Mouse (Mus musculus): ENCODE measurements around the gene Zfyve19. TPM values are rescaled to one million over a fixed set of nuclear protein-coding genes. Genes with fewer than 3 reads are reported as not detected.

Gene Zfyve19
- 52.6 and 55.0 TPM in 2 replicates for polyA plus RNA-seq (2014; fragmentation: Nextera tagmentation; extraction: Ambion mirVana)

DNA sequence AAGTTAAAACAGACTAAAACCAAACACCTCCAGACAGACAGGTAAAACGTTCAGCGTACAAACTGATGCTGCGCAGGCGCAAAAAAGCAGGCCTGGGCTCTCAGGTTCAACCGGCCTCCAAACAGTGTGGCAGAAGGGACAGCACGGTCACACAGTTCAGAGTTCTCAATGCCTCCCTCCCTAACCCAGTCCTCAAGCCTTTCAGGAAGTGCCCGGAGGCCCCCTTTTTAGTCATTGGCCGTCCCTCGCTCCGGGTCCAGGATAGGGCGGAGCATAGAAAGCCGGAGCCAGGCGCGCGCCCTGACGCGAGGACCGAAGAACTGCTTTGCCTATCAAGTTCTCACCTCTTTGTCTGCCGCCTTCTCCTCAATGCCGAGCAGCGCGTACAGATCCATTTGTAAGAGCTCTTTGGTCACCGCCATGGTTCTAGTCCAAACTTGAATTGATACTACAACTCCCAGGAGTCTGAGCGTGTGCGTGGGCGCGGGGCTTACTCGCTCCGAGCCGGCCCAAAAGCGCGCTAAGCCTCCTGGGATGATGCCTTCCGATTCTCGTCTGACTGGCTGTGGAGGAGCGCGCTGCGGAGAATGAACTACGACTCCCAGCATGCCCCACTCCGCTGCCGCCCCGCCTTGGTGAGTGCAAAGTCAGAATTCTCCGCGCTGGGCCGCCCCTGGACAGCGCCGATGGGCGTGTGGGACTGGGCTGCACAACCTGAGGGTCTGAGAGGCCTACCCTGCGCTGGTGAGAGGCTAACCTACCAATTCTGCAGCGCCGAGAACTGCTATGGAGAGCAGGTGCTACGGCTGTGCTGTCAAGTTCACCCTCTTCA lies at the start of gene Zfyve19, which contains the start of gene Dnajc17:
Zfyve19 (plus strand) TSS at position 274 of the 832 bp plus-strand sequence.
Dnajc17 (minus strand) TSS at position 452 of the 832 bp plus-strand sequence.
- Histone ChIP-seq H3K4me3 (ENCODE audit: low read depth, low read length) (peak within 1 kb of the TSS; percentile 66), H3K9me3 (ENCODE audit: control insufficient read depth, low read length) (no peaks in the 10 kb centered on the region), H3K4me2 (ENCODE audit: low read depth, severe bottlenecking) (peak within 1 kb of the TSS; percentile 59), H3K27ac (replicated peaks; ENCODE audit: low read depth, low read length) (peak within 1 kb of the TSS; percentile 74), H3K9ac (ENCODE audit: low read length) (peak within 1 kb of the TSS; percentile 67), H3K4me1 (ENCODE audit: control insufficient read depth, insufficient read depth, low read length) (peaks cover 6% of the 10 kb centered on the region; the same call in 1 of the 2 replicates), H3K27me3 (ENCODE audit: control insufficient read depth, insufficient read depth, low read length) (no peaks in the 10 kb centered on the region), H3K36me3 (ENCODE audit: control insufficient read depth, insufficient read depth, low read length) (peaks cover 6% of the 10 kb centered on the region; the same call in 1 of the 2 replicates)
- under 1% methylated on average over 51 of the region's 51 CpGs for WGBS
- ATAC-seq (ENCODE audit: insufficient number of reproducible peaks, low FRiP score, low TSS enrichment, low read depth) (peak; percentile 96), DNase-seq (ENCODE audit: low spot score) (peak; percentile 97)

DNA sequence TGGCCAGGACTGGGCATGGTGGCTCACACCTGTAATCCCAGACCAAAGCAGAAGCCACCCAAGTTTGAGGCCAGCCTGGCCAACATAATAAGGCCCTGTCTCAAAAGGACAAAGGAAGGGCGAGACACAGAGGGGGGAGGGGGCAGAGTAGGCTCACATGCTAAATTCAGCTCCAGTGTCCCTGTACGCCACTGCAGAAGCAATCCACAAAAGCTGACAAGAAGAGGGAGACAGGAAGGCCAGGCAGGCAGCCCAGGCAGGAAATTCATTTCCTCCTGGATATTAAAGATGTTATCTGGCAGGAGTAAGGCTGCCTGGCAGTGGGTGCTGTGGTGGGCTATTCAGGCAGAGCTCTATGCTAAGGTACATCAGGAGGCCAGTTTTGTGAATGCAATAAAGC lies 47.2 kb upstream of the Zfyve19 start:
- Histone ChIP-seq H3K9ac (ENCODE audit: low read length) (no peak overlapping the region), H3K4me3 (ENCODE audit: low read depth, low read length) (no peak overlapping the region), H3K27me3 (ENCODE audit: control insufficient read depth, insufficient read depth, low read length) (peaks cover 5% of the 10 kb centered on the region; the same call in 1 of the 2 replicates), H3K36me3 (ENCODE audit: control insufficient read depth, insufficient read depth, low read length) (no peaks in the 10 kb centered on the region), H3K4me1 (ENCODE audit: control insufficient read depth, insufficient read depth, low read length) (0 out of 2 replicates have a peak, but pooled peaks cover under 1% of the 10 kb centered on the region), H3K9me3 (ENCODE audit: control insufficient read depth, low read length) (no peaks in the 10 kb centered on the region), H3K4me2 (ENCODE audit: low read depth, severe bottlenecking) (no peak overlapping the region), H3K27ac (replicated peaks; ENCODE audit: low read depth, low read length) (no peak overlapping the region)
- ATAC-seq (ENCODE audit: insufficient number of reproducible peaks, low FRiP score, low TSS enrichment, low read depth): no peak
- DNase-seq (ENCODE audit: low spot score): no peak
- 46% methylated on average over 2 of the region's 2 CpGs for WGBS

DNA sequence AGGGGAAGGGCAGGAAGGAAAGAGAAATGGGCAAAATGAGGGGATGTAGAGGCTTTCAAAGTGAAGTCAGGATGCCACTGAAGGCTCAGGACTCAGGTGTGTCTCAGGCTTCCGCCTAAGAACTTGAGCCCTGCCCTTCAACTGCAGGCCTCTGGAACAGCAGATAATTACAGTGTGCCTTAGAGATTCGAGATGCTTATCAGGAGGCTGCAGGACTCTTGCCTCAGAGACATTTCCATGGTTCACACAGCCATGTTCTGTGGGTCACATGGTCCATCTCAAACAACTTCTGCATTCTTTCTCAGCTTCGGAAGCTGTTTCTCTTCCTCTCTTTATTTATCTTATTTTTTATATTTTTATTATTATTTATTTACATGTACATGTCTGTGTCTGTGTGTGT lies 45.3 kb upstream of the Zfyve19 start:
- H3K4me3 ChIP-seq (ENCODE audit: low read depth, low read length): no peak overlapping the region
- no peak overlapping the region for H3K4me2 ChIP-seq (ENCODE audit: low read depth, severe bottlenecking)
- WGBS: 59% methylated on average over 3 of the region's 3 CpGs
- H3K9ac ChIP-seq (ENCODE audit: low read length): no peak overlapping the region
- no peaks in the 10 kb centered on the region for H3K4me1 ChIP-seq (ENCODE audit: control insufficient read depth, insufficient read depth, low read length)
- no peaks in the 10 kb centered on the region for H3K9me3 ChIP-seq (ENCODE audit: control insufficient read depth, low read length)
- no peak overlapping the region for H3K27ac ChIP-seq (replicated peaks; ENCODE audit: low read depth, low read length)
- peaks cover 8% of the 10 kb centered on the region for H3K27me3 ChIP-seq (ENCODE audit: control insufficient read depth, insufficient read depth, low read length)
- DNase-seq (ENCODE audit: low spot score) (no peak), ATAC-seq (ENCODE audit: insufficient number of reproducible peaks, low FRiP score, low TSS enrichment, low read depth) (no peak)
- no peaks in the 10 kb centered on the region for H3K36me3 ChIP-seq (ENCODE audit: control insufficient read depth, insufficient read depth, low read length)

DNA sequence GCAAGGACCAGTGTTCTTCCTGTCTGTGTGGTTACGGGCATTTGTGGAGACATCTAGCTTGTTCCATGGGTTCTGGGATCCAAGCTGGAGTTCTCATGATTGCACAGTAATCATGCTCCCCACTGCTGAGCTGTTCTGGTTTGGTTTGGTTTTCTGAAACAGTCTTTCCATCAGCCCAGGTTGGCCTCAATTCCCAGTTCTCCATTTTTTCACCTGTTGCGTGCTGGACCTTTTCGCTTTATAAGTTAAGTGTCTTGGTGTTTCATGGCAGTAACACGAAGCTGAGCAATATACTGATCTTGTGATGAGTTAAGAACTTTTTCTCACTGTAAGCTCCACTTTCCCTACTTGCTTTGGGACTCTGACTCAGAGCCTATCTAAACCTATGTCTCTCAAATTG lies 44.4 kb upstream of the Zfyve19 start:
- no peak overlapping the region for H3K9ac ChIP-seq (ENCODE audit: low read length)
- WGBS: 88% methylated on average over 4 of the region's 4 CpGs
- ATAC-seq (ENCODE audit: insufficient number of reproducible peaks, low FRiP score, low TSS enrichment, low read depth): no peak

DNA sequence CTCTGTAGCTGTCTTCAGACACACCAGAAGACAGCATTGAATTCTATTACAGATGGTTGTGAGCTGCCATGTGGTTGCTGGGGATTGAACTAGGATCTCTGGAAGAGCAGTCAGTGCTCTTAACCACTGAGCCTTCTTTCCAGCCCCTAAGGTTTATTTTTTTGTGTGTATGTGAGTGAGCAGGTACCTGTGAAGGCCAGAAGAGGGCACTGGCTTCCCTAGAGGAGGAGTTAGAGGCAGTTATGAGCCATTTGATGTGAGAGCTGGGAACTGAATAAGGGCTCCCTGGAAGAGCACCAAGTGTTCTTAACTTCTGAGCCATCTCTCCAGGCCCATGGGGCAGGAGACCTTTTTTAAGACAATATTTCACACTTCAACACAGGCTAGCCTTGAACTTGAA lies 43.0 kb upstream of the Zfyve19 start:
- DNase-seq (ENCODE audit: low spot score): no peak
- Histone ChIP-seq H3K27me3 (ENCODE audit: control insufficient read depth, insufficient read depth, low read length) (peaks cover 9% of the 10 kb centered on the region), H3K4me3 (ENCODE audit: low read depth, low read length) (no peak overlapping the region), H3K9ac (ENCODE audit: low read length) (no peak overlapping the region), H3K27ac (replicated peaks; ENCODE audit: low read depth, low read length) (no peak overlapping the region), H3K9me3 (ENCODE audit: control insufficient read depth, low read length) (no peaks in the 10 kb centered on the region), H3K36me3 (ENCODE audit: control insufficient read depth, insufficient read depth, low read length) (no peaks in the 10 kb centered on the region), H3K4me2 (ENCODE audit: low read depth, severe bottlenecking) (no peak overlapping the region), H3K4me1 (ENCODE audit: control insufficient read depth, insufficient read depth, low read length) (no peaks in the 10 kb centered on the region)
- ATAC-seq (ENCODE audit: insufficient number of reproducible peaks, low FRiP score, low TSS enrichment, low read depth): no peak

More for the DNA sequence above, 44.4 kb upstream of the Zfyve19 start:
- no peak overlapping the region for H3K4me3 ChIP-seq (ENCODE audit: low read depth, low read length)
- no peaks in the 10 kb centered on the region for H3K36me3 ChIP-seq (ENCODE audit: control insufficient read depth, insufficient read depth, low read length)
- H3K27ac ChIP-seq (replicated peaks; ENCODE audit: low read depth, low read length): no peak overlapping the region
- no peaks in the 10 kb centered on the region for H3K4me1 ChIP-seq (ENCODE audit: control insufficient read depth, insufficient read depth, low read length)
- no peaks in the 10 kb centered on the region for H3K9me3 ChIP-seq (ENCODE audit: control insufficient read depth, low read length)
- H3K27me3 ChIP-seq (ENCODE audit: control insufficient read depth, insufficient read depth, low read length): peaks cover 9% of the 10 kb centered on the region
- DNase-seq (ENCODE audit: low spot score): no peak
- no peak overlapping the region for H3K4me2 ChIP-seq (ENCODE audit: low read depth, severe bottlenecking)

DNA sequence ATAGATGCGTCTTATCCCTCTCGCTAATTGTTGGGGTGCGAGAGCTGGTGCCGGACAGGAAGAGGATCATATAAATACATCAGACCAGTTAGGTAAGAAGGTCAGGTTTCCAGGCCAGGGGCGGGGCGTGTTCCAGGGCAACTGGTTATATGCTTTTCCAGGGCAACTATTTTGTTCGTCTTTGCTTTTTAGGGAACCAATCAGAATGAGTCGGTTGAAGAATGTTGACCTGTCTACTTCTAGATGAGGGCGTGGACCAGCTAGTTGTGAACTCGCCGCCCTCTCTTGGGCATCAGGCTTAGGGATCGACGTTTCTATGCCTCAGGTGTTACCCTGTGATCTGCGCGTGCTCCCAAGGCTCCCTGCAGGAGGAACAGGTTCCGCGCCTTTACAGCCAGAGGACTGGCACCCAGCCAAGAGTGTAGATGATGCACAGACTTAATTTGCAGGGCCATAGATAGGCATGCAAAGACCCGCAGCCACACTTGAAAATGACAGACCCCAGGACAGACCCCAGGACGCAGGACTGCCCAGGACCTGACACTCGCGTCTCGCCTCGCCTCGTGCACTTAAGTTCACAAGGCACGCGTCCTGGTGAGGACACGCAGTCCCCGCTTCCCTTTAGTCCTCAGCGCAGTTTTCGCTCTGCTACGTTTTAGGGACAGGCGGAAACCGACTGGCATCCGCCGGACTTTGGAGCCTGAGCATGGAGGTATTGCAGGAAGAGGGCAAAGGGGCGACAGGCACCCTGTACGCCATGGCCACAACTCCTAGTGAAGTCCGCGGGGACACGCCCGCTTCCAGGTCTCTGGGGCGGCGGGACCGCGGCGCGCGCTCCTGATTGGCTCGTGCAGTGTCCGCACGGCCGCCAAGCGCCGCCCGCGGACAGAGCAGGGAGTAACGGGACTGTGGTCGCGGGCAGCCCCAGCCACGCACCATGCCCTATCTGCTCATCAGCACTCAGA lies 41.2 kb upstream of the Zfyve19 start, which contains the start of gene Gchfr:
Gchfr (plus strand) TSS at position 873 of the 965 bp plus-strand sequence.
- no peaks in the 10 kb centered on the region for H3K4me1 ChIP-seq (ENCODE audit: control insufficient read depth, insufficient read depth, low read length)
- H3K36me3 ChIP-seq (ENCODE audit: control insufficient read depth, insufficient read depth, low read length): no peaks in the 10 kb centered on the region
- peak within 1 kb of the TSS; percentile 51; the same call in 1 of the 2 replicates for H3K9ac ChIP-seq (ENCODE audit: low read length)
- WGBS: under 1% methylated on average over 60 of the region's 60 CpGs
- H3K4me2 ChIP-seq (ENCODE audit: low read depth, severe bottlenecking): peak within 1 kb of the TSS; percentile 95
- DNase-seq (ENCODE audit: low spot score): peak; percentile 74
- ATAC-seq (ENCODE audit: insufficient number of reproducible peaks, low FRiP score, low TSS enrichment, low read depth): peak; percentile 80
- no peak within 1 kb of the TSS for H3K27ac ChIP-seq (replicated peaks; ENCODE audit: low read depth, low read length)
- peak within 1 kb of the TSS; percentile 47 for H3K4me3 ChIP-seq (ENCODE audit: low read depth, low read length)
- H3K9me3 ChIP-seq (ENCODE audit: control insufficient read depth, low read length): no peaks in the 10 kb centered on the region
- peaks cover 9% of the 10 kb centered on the region for H3K27me3 ChIP-seq (ENCODE audit: control insufficient read depth, insufficient read depth, low read length)

DNA sequence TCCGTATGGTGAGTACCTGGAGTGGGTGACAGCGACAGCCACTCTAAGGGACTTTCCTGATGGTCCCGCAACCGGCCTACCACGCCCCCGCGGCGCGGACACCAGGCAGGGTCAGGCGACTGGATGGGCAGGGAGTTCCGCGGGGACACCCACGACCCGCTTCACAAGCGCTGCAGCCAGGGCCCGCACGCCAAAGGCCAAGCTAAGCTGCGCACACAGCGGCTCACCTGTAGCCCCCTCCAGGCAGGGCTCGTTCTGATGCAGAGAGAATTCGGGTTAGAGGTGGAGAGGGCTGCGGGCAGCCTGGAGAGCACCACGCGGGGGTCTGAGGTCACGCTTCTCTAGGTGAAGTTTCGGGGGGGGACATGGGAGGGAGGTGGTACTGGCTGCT lies 40.6 kb upstream of the Zfyve19 start:
- 0 out of 2 replicates have a peak, but pooled peaks have one; percentile 23 for ATAC-seq (ENCODE audit: insufficient number of reproducible peaks, low FRiP score, low TSS enrichment, low read depth)
- peaks cover 3% of the 10 kb centered on the region for H3K4me1 ChIP-seq (ENCODE audit: control insufficient read depth, insufficient read depth, low read length)
- no peak overlapping the region for H3K27ac ChIP-seq (replicated peaks; ENCODE audit: low read depth, low read length)
- H3K4me2 ChIP-seq (ENCODE audit: low read depth, severe bottlenecking): peak overlapping the region; percentile 95
- H3K27me3 ChIP-seq (ENCODE audit: control insufficient read depth, insufficient read depth, low read length): peaks cover 9% of the 10 kb centered on the region
- H3K9ac ChIP-seq (ENCODE audit: low read length): peak overlapping the region; percentile 51; the same call in 1 of the 2 replicates
- peak overlapping the region; percentile 47 for H3K4me3 ChIP-seq (ENCODE audit: low read depth, low read length)
- DNase-seq (ENCODE audit: low spot score): no peak
- H3K36me3 ChIP-seq (ENCODE audit: control insufficient read depth, insufficient read depth, low read length): no peaks in the 10 kb centered on the region
- 4% methylated on average over 26 of the region's 26 CpGs for WGBS
- H3K9me3 ChIP-seq (ENCODE audit: control insufficient read depth, low read length): no peaks in the 10 kb centered on the region

DNA sequence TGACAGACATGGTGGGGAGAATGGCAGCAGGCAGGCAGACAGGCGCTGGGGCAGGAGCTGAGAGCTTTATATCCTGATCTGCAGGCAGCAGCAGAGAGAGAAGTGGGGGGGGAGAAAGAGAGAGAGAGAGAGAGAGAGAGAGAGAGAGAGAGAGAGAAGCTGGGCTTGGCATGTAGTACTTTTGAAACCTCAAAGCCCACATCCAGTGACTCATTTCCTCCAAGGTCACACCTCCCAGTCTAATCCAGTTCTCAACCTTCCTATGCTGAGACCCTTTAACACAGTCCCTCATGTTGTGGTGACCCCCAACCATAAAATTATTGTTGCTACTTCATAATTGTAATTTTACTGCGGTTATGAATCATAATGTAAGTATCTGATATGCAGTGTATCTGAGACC lies 38.1 kb upstream of the Zfyve19 start:
- DNase-seq (ENCODE audit: low spot score) (no peak), ATAC-seq (ENCODE audit: insufficient number of reproducible peaks, low FRiP score, low TSS enrichment, low read depth) (no peak)
- peaks cover 16% of the 10 kb centered on the region for H3K4me1 ChIP-seq (ENCODE audit: control insufficient read depth, insufficient read depth, low read length)
- H3K9me3 ChIP-seq (ENCODE audit: control insufficient read depth, low read length): no peaks in the 10 kb centered on the region
- no peaks in the 10 kb centered on the region for H3K36me3 ChIP-seq (ENCODE audit: control insufficient read depth, insufficient read depth, low read length)
- H3K4me3 ChIP-seq (ENCODE audit: low read depth, low read length): no peak overlapping the region
- WGBS: 80% methylated on average over 2 of the region's 2 CpGs
- H3K27ac ChIP-seq (replicated peaks; ENCODE audit: low read depth, low read length): no peak overlapping the region
- no peak overlapping the region for H3K4me2 ChIP-seq (ENCODE audit: low read depth, severe bottlenecking)
- H3K9ac ChIP-seq (ENCODE audit: low read length): no peak overlapping the region
- peaks cover 9% of the 10 kb centered on the region for H3K27me3 ChIP-seq (ENCODE audit: control insufficient read depth, insufficient read depth, low read length)

Data from limb, embryonic 11.5 days (tissue).